Mouse (Mus musculus) spleen, postnatal 4 days (tissue): ENCODE measurements at regions not wholly inside any gene's neighbourhood (a gene's known extent, or its start where the extent isn't known, plus 50 kb on each side); places are given as distances from the start of the nearest gene placed in this dataset.

Experiments
- DNase-seq, 2 experiments: peaks; one replicate each; pipeline ENCODE4 v3.0.0; 2022; ENCODE audit warnings: low spot score in 2 of 2

GRCm38 (mm10) chr15:51256681-51257080 is 2628.0 kb upstream of the Gm7489 start:
- DNase-seq, result no peak

DNA sequence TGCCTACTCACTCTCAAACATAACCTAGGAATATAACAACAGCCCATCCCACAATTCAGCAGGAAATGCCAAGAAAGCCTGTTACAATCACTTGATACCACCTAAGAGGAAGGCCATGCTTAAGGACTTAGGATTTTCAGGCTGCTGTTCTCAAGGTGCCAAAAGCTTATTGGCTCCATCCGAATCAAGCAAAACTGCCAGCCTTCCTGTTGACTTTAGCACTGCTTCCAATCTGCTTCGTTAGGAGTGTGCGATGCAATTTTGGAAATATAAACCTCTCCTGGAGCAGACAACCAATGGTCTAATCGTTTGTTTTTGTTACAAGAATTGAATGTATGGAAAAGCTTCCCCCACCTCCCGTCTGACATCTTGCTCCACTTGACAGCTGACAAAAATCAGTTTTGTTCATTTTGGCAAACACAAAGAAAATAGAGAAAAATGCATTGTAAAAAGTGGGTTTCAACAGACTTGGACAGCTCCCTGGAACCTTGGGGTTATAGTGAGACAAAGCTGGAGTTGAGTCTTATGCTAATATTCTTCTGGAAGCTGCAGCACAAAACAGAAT is 2620.0 kb upstream of the Gm7489 start:
- no peak for DNase-seq

GRCm38 (mm10) chr15:51265971-51266370 is 2618.7 kb upstream of the Gm7489 start:
- DNase-seq, result no peak

DNA sequence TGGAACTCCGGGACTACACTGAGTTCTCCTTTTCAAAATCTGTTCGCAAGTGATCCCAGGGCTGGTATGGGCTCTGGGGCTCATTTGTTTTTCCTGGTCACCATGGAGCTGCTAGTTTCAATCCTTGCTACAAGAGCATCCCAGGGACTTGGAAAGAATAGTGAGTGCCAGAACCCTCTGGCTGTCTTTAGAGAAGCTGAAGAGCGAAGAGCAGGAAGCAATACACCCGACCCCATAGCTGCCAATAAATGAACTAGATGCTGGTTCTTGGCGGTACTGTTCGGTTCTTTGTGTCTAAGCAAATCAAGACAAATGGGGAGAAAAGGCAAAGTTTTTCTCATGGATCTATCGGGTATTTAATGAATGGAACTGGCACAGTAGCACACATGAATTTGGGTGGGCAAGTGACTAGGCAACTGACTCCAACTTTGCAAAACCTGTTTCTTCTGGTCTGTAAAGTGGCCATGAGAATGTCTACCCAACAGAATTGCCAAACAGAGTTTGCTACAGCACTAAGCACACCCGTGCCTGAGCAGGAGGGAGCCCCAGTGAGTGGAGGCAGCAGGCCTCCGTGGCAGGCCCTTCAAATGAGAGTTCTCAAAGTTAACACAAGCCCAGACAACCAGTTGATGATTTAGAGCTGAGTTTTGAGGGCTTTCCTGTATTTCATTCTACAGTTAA is 2612.9 kb upstream of the Gm7489 start:
- no peak for DNase-seq

DNA sequence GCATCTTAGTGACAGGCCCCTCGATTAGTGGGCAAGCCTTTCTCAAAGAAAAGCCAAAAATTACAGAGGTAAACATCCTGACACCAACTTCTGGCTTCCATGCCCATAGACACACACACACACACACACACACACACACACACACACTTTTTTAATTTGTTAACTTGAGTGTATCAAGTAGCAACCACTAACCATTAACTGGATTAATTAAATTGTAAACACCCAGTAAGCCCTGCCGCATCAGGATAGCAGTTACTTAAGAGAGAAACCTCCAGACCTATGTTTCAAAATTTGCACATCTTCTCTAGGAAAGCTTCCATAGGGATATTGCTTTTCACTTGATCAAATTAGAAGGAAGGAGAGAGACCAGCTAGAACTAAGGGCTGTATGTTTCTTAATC is 2599.4 kb upstream of the Gm7489 start:
- no peak for DNase-seq

- no peak for DNase-seq
Observed at GRCm38 (mm10) chr15:51286352-51286751, 2598.4 kb upstream of the Gm7489 start.

DNA sequence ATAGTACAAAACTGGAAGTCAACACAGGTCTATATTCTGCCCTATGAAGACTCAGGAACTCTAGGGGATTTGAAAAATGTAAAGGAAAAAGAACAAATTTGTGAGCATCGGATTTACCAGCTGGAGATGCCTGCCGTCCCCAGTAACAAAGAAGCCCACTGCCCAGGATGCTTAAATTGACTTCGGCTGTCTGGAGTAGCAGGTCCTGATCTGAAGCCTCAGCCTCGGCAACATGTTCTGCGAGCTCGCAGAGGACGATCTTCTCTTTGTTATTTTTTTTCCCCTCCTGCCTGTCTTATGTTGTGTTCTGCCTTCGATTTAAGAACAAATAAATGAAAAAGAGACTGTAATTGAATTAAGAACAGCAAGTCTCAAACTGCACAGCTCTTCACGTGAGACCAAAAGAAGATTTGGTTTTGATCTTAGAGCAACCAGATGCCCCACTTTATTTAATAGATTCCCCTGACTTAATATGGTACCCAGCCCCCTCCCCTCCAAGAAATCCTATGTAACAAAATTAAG is 2595.7 kb upstream of the Gm7489 start:
- no peak for DNase-seq

DNA sequence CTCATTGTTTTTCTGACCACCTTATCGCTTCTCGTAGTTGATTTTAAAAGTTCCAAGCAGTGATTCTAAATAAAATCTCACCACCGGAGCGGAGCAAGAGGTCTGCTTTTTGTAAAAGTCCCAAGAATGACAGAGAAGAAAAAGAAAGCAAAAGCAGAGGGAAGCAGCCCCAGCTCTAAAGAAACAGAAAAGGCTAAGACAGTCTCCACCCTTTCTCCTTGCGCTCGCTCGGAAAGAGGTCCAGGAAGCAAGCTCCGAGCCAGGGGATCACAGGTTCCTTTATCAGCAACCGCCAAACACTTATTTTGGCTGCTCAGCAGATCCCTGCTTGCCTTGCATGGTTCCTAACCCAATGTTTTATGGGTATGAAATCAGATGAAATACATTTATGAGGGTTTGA is 2594.8 kb upstream of the Gm7489 start:
- no peak for DNase-seq

DNA sequence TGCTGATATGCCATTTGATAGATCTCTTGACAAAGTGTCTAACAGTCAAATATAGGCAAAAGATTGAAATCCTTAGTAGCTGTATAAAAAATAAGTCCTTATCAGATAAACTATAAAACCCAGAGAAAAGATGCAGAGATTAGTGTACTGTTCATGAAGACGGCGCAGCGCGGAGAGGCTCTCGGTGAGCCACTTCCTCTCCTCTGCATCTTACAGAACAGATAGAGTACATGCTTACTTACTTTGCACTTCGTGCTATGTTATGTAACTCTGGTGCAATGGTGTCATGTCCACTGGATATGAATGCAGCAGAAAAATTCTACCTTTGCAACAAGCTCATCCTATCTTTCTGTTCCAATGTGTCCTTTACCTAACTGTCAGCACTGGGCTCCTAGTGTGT is 2593.5 kb upstream of the Gm7489 start:
- DNase-seq, result no peak

GRCm38 (mm10) chr15:51296841-51297240 is 2587.9 kb upstream of the Gm7489 start:
- DNase-seq, result no peak

DNA sequence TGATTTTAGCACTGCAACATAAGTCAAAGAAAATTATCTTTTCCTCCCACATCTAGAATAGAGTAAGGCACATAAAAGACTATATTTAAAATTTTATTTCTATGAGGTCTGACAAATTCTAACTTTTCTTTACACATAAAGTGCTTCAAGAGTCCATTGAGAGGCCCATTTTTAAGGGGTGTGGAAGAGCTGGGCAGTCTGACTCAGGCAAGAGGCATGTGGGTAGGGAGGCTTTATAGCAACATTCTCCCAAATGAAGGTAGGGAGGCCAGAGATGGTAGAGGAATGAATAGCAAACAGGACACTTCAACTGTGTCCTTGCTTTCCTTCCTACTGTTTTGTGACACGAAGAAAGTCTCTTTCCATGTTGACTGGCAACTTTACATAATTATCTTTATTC is 2566.6 kb upstream of the Gm7489 start:
- DNase-seq, result no peak

DNA sequence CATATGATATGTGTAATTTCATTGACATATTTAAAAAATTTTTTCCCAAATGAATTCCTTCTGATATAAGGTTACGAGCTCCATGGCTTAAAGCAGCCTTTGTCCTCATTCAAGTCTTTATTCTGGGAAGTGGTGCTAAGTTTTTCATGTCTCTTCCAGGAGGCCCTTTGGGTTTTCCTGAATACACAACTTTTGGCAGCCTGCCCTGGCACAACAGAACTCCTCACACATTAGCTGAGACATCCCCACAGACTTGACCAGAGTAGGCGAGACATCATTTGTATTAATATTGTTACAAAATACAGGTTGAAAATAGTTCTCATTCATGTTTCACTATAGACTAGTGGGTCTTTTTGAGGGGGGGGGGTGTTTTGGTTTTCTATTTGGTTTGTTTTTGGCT is 2565.9 kb upstream of the Gm7489 start:
- no peak for DNase-seq

GRCm38 (mm10) chr15:51320366-51320894 is 2564.3 kb upstream of the Gm7489 start:
- DNase-seq, result no peak

DNA sequence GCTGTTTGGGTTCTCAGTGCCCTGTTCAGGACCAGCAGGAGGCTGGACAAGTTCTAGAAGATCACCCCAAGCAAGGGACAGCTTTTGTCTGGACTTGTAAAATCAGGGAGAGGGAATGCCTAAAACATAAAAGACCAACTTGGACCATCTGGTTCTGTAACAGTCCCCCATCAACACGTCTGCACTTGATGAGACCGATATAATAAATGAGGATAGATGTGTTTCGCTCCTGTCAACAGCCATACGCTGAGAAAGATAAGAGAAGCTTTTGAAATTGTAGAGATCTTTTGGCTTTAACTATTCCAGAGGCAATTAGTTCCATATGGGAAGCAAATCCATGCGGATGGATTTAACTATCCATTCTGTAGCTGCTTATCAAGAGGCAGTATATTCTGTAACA is 2561.4 kb upstream of the Gm7489 start:
- no peak for DNase-seq

GRCm38 (mm10) chr15:51324211-51324610 is 2560.5 kb upstream of the Gm7489 start:
- no peak for DNase-seq

- DNase-seq, result no peak
Observed at GRCm38 (mm10) chr15:51327702-51328101, 2557.0 kb upstream of the Gm7489 start.

GRCm38 (mm10) chr15:51336441-51336840 is 2548.3 kb upstream of the Gm7489 start:
- no peak for DNase-seq

GRCm38 (mm10) chr15:51346301-51346700 is 2538.4 kb upstream of the Gm7489 start:
- no peak for DNase-seq

DNA sequence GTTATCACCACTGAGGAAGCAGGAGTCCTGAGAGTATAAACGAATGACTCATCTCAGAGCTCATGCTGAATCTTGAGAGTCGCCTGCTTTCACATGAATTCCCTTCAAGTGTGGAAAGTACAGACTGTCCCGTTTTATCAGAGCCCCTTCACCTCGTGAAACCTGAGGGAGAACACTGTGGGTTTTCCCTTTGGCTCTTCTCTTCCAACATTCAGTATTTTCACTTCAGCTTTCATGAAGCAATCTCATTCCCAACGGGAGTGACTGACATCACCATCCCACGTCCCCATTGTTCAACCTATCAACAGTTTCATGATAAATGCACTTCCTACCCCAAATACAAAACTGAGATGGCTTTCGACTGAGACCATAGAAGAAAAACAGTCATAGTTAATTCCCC is 2521.3 kb upstream of the Gm7489 start:
- DNase-seq, result no peak

DNA sequence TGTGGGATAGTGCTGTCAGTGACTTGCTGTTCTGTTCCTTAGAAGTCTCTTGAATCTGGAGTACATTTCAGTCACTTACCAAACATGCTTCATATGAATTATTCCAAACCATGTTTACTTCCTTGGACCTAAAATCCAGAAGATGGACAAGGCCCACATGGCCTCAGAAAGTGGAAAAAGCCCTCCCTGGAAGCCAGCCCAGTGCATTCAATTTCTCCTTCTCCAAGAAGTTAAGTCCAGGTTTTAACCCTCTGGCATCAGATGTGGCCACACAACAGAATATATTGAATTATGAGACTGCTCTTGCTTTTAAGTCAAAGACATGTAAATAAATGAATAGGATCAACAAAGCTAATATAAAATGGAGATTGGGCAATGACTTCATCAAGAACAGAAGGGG is 2513.5 kb upstream of the Gm7489 start:
- DNase-seq, result no peak

DNA sequence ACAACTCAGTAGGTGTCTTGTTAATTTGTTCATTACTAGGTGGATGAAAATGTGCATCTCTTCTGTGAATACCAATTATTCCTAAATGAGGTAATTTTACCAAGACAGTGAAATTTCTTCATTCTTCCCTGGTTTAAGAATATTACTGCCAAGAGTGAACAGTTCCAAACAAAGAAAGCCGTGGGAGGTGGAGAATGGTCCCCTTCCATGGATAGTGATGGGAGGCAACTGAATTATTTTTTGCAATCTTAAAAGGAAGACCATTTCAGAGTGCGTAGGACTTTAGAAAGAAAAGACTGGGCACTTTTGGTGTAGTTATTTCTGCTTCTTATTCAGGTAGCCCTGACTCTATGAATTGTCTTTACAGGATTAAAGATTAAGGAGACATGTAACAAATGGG is 2494.3 kb upstream of the Gm7489 start:
- no peak for DNase-seq

- no peak for DNase-seq
Observed at GRCm38 (mm10) chr15:51391352-51391751, 2493.4 kb upstream of the Gm7489 start.
